Mouse (Mus musculus) ES-Bruce4 (cell line): ENCODE data around the gene Lrpprc. TPM values are rescaled to one million over a fixed set of nuclear protein-coding genes. Genes with fewer than 3 reads are reported as not detected.

Experiments
- H3K27ac ChIP-seq: 2 replicates; pipeline ENCODE4 v1.5.1; 2012; ENCODE audit warnings: low read length, inconsistent platforms; ENCODE audit not compliant: insufficient read depth
- H3K27me3 ChIP-seq: 2 replicates; pipeline ENCODE4 v1.6.1; 2012; ENCODE audit warnings: mild to moderate bottlenecking, low read length, inconsistent platforms; ENCODE audit not compliant: control insufficient read depth, poor library complexity, insufficient read depth, severe bottlenecking
- H3K36me3 ChIP-seq: 2 replicates; pipeline ENCODE4 v1.6.1; 2012; ENCODE audit warnings: inconsistent platforms, mild to moderate bottlenecking, low read length, moderate library complexity; ENCODE audit not compliant: control insufficient read depth, poor library complexity, insufficient read depth, severe bottlenecking
- H3K4me1 ChIP-seq: one replicate; pipeline ENCODE4 v1.8.1; 2011; ENCODE audit warnings: low read length; ENCODE audit not compliant: control insufficient read depth, insufficient read depth
- H3K4me3 ChIP-seq: 2 replicates; pipeline ENCODE4 v1.5.1; 2011; ENCODE audit warnings: low read depth, mild to moderate bottlenecking, low read length
- H3K9ac ChIP-seq: 2 replicates; pipeline ENCODE4 v1.6.1; 2012; ENCODE audit warnings: low read depth, mild to moderate bottlenecking, inconsistent platforms; ENCODE audit not compliant: poor library complexity, severe bottlenecking
- H3K9me3 ChIP-seq: replicated peaks from 2 replicates; pipeline ENCODE4 v1.6.1; 2012; ENCODE audit warnings: mild to moderate bottlenecking, low read length, inconsistent platforms; ENCODE audit not compliant: control insufficient read depth, poor library complexity, insufficient read depth, severe bottlenecking
- CTCF ChIP-seq: IDR thresholded peaks from one replicate; pipeline ENCODE4 v1.8.1; 2011; ENCODE audit warnings: low read depth, low read length
- EP300 ChIP-seq: IDR thresholded peaks from 2 replicates; pipeline ENCODE4 v1.6.1; 2011; ENCODE audit warnings: low read depth, low read length; ENCODE audit not compliant: insufficient read depth
- POLR2A ChIP-seq: IDR thresholded peaks from one replicate; pipeline ENCODE4 v1.8.1; 2011; ENCODE audit warnings: low read length; ENCODE audit not compliant: insufficient read depth
- polyA plus RNA-seq: library from polyadenylated mRNA; stranded (reverse); fragments of >200 nt; gene quantifications from 2 replicates; pipeline ENCODE4 v1.2.4, GENCODE M21; 2011; ENCODE audit warnings: low read depth; ENCODE audit not compliant: missing spikeins, insufficient read depth, insufficient read length

Lrpprc gene
- polyA plus RNA-seq, 1 experiment = 78.8 TPM

DNA sequence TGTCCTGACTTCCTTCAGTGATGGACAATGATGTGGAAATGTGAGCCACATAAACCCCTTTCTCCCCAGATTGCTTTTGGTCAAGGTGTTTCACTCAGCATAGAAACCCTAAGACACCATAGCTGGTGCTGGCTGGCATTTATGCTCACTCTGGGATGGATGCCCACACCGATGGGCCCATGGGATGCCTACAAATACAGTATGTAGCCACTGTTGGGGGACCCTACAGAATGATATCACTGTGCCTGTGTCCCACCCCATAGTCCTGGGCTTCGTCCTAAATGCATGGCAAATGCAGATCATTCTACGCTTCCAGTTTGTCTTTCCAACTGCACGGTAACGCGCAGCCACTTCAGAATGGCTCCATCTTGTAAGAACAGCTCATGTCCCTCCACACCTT is 10.3 kb downstream of the Lrpprc start:
- Histone ChIP-seq H3K4me1 (no peaks in the 10 kb centered on the region), H3K9ac (no peak overlapping the region), H3K4me3 (no peak overlapping the region), H3K27me3 (no peaks in the 10 kb centered on the region), H3K36me3 (peaks cover 16% of the 10 kb centered on the region), H3K9me3 (no peaks in the 10 kb centered on the region), H3K27ac (no peak overlapping the region)
- TF ChIP-seq POLR2A (no peak), EP300 (no peak), CTCF (no peak)

DNA sequence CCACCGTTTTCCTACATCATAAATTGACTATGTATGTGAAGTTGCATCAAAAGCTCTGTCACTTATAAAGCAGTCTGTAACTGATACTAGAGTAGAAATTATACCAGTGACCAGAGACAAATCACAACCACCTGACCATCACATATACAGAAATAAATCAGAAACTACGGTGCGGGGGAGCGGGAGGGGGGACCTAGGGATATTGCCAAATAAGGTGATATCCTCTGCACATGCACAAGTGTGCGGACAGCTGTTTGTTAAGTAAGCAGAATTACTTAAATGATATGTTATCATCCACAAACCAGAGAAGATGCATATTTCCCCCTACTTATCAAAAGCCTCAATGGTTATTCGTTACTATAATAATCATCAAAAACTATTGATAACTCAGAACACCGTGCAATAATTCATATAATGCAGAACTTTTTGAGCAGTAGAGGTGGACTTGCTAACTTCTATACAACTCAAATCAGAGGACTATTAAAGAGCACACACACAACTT is 12.1 kb downstream of the Lrpprc start:
- H3K27ac ChIP-seq = no peak overlapping the region
- H3K36me3 ChIP-seq = peaks cover 28% of the 10 kb centered on the region
- H3K4me3 ChIP-seq = no peak overlapping the region
- no peaks in the 10 kb centered on the region for H3K27me3 ChIP-seq
- H3K9me3 ChIP-seq = no peaks in the 10 kb centered on the region
- TF ChIP-seq POLR2A (no peak), EP300 (no peak), CTCF (no peak)
- no peaks in the 10 kb centered on the region for H3K4me1 ChIP-seq
- H3K9ac ChIP-seq = no peak overlapping the region

DNA sequence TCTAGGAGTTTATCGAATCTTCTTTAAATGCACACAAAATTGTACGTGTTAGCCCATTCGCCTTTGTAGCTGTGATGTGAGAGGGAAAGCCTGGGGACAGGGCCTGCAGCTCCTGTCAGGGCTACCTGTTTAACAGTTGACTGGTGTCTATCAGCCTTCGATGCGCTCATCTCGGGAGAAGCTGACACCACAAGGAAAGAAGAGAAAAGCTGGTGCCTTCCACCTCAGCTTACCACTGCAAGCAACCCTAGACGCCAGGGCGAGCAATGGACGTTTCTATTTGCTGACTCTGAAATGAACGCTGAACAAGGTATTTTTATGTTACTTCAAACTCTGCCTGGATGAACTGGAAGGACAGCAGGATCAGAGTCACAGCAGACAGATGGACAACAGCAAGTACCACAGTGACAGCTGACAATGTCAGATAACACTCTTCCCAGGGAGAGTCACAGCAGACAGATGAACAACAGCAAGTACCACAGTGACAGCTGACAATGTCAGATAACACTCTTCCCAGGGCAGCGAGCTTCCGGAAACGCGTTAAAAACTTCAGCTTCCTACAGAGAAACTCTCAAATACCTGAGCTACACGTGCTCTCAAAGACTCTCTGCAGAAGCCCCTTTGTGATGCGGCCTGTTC is 14.1 kb downstream of the Lrpprc start:
- H3K27ac ChIP-seq = no peak overlapping the region
- no peak for TF ChIP-seq CTCF
- no peak for TF ChIP-seq POLR2A
- TF ChIP-seq EP300 = no peak
- no peak overlapping the region for H3K9ac ChIP-seq
- peaks cover 33% of the 10 kb centered on the region for H3K36me3 ChIP-seq
- H3K4me1 ChIP-seq = no peaks in the 10 kb centered on the region
- no peak overlapping the region for H3K4me3 ChIP-seq
- H3K9me3 ChIP-seq = no peaks in the 10 kb centered on the region
- H3K27me3 ChIP-seq = no peaks in the 10 kb centered on the region

DNA sequence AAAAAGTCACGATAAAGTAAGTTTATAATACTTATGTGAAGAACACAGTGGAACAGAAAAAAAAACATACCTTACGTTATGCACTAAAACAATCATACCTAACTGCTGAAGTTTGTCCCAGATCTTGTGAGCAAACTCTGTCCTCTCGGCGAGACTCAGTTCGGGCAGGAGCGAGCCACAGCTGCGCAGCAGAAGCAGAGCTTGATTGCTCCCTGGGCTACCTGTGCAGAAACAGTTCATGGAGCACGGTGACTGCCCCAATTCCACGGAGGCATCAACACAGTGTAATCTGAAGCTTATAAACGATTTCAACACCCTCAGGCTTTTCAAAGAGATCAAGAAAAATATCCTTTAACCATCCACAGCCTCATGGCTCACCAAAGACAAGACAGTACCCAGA is 15.3 kb downstream of the Lrpprc start:
- Histone ChIP-seq H3K4me3 (no peak overlapping the region), H3K9me3 (no peaks in the 10 kb centered on the region), H3K27me3 (no peaks in the 10 kb centered on the region), H3K36me3 (peaks cover 37% of the 10 kb centered on the region), H3K27ac (no peak overlapping the region), H3K4me1 (no peaks in the 10 kb centered on the region), H3K9ac (no peak overlapping the region)
- no peak for TF ChIP-seq POLR2A
- no peak for TF ChIP-seq EP300
- TF ChIP-seq CTCF = no peak

DNA sequence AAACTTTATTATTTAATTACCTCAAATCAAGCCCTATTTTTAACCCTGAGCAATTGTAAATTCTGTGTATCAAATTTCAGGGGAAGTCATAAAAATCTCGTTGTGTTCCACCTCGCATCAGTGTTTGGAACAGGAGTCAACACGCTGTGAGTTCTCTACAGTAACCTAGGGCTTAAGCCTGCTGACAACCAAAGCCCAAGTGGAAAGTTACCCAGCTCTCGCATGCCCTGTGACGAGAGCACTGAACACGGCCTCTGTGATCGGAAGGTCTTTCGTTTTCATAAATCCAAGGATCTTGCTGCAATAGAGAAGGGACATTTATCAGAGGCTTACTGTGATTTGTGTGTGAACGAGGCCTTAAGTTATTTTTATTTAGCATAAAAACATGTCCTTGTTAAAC is 18.7 kb downstream of the Lrpprc start:
- H3K4me1 ChIP-seq = no peaks in the 10 kb centered on the region
- H3K4me3 ChIP-seq = no peak overlapping the region
- no peak overlapping the region for H3K27ac ChIP-seq
- no peaks in the 10 kb centered on the region for H3K9me3 ChIP-seq
- H3K9ac ChIP-seq = no peak overlapping the region
- H3K36me3 ChIP-seq = peaks cover 56% of the 10 kb centered on the region
- no peak for TF ChIP-seq EP300
- no peaks in the 10 kb centered on the region for H3K27me3 ChIP-seq

DNA sequence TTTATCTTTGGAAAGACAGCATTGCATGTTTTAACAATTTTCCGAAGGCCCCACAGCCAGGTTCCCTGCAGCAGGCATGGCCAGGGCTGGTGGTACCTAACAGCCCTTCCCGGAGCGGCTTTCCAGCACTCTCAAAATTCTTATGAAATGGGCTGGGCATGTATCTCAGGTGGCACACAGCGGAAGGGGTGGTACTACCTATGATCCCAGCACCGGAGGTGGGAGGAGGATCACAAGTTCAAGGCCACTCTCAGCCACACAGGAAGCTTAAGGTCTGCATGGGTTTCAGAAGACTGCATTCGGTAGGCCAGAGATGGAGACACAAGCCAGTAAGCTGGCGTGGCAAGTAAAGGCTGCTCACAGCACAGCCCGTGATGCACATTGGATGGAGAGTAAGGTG is 31.6 kb downstream of the Lrpprc start:
- Histone ChIP-seq H3K4me1 (peaks cover 5% of the 10 kb centered on the region), H3K27me3 (no peaks in the 10 kb centered on the region), H3K9me3 (no peaks in the 10 kb centered on the region), H3K36me3 (peaks cover under 1% of the 10 kb centered on the region), H3K9ac (no peak overlapping the region), H3K4me3 (no peak overlapping the region), H3K27ac (no peak overlapping the region)
- TF ChIP-seq CTCF (no peak), POLR2A (no peak), EP300 (no peak)
